Mouse (Mus musculus) urinary bladder, adult 2 months (tissue): ENCODE measurements around the gene 4930568D16Rik. TPM values are rescaled to one million over a fixed set of nuclear protein-coding genes. Genes with fewer than 3 reads are reported as not detected.

Source experiments
- DNase-seq: peaks from one replicate; pipeline ENCODE4 v3.0.0; 2022; ENCODE audit warnings: low spot score
- polyA plus RNA-seq: library from polyadenylated mRNA; depleted of rRNA; stranded (reverse); fragments of >200 nt; gene quantifications from 2 replicates; pipeline ENCODE4 v1.2.3, GENCODE M21; 2012

The 4930568D16Rik gene
- polyA plus RNA-seq, 1 experiment = not detected

DNA sequence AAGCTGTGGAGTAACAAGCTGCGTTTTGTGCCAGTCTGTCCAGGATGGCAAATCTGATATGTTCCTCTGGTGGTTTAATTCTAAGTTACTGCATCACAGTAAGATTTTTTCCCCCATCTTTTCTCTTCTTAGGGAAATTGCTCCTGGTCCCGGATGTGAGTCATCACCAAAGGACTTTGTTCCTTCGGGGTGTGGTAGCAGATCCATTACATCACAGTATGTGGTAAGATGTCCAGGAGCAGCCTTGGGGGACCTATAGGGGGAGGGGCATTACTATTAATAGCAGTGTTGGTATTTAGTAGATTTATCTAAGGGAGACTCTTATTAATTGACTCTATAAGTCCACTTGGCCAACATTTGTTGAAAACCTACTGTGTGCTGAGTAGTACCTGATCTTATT is 24.9 kb downstream of the 4930568D16Rik start:
- DNase-seq = no peak

DNA sequence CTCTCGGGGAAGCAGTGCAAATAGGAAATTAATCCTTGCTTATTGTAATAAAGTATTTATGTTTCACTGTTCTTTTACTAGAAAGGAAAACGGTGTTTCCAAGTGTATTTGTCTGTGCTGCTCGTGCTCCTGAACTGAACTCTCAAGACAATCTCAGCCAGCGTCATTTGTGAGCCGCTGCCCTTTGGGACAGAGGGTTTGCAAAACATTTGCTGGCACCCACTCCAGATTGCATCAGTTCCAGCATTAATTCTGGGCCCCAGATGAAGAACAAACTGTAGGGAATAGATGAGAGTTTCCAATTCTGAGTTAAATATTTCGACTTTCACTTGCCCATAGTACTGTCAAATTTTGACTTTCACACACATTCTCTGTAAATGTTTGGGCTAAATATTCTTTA is 28.8 kb downstream of the 4930568D16Rik start:
- no peak for DNase-seq

DNA sequence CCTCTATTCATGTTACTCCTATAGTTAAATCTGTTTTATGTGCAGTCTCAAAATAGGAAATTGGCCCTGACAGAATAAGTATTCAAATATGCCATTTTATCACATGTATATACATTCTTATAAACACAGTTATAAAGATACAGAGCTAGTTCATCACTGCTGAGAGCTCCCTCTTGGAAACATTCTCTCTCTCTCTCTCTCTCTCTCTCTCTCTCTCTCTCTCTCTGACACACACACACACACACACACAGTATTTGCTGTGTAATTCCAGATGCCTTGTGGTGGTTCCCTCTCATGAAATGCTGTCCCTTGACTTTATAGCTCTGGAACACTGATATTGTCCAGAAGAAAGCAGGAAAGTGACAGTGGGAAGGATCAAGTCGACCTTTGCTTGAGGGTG is 29.5 kb downstream of the 4930568D16Rik start:
- DNase-seq = no peak

- no peak for DNase-seq
Measured at GRCm38 (mm10) chr2:35337419-35337818, 30.1 kb downstream of the 4930568D16Rik start.

DNA sequence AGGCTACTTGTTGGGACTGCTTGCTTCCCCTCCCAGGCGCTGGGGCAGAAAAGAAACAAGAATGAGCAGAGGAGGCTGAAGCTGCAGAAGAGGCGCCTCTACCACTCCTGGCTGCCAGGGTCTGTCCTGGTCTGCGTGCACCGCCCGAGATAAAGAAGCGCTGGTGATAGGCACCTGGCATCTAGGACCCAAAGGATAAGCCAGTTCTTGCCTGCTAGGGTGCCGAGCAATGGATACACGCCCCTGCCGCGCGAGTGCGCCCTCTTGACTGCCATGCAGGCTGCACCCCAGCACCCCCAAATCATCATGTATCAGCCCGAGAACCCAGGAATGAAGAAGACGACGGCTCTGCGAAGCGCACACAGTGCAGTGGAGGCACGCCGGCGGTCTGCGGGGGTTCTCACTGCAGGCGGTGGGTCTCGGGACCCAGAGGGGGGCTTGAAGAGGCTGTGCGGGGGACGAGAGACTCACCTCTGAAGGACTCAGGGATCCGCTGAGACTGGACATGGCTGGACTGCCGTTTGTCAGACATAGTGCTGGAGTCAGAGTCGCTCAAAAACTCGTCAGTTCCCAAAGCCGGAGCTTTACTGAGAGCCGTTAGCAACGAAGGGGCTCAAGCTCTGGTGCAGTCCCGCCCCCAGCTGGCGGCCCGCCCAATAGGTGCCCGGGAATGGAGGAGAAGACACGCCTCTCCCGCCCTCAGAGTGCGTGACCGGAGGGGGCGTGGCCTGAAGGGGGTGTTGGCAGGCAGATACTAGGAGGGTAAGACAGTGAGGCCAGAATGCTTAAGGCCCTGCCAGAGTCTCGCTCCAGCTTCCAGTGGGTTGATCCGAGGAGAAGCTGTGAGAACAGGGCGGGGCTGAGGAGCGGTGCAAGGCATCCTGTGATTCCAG is 30.9 kb downstream of the 4930568D16Rik start, which contains the start of gene Stom:
TSS of gene Stom (minus strand) at position 589 of the 893 bp plus-strand sequence.
- DNase-seq = peak; percentile 98

DNA sequence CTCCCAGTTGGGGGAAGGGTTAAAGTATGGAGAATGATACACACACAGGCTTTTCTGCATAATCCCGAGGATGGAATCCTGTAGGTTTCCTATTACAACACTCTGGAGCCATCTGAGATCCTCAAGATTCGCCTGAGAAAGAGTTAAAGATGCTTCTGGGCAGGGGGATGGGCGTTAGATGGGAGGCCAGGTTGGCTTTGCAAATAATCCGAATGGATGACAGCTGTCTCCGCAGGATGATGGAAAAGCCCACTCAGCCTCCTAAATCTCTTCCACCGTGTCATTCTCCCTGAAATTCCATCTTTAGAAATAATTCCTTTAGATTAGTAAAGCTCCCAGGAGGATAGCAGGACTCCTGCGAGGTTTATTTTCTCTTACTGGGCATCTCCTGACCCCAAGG is 31.9 kb downstream of the 4930568D16Rik start:
- DNase-seq = no peak

DNA sequence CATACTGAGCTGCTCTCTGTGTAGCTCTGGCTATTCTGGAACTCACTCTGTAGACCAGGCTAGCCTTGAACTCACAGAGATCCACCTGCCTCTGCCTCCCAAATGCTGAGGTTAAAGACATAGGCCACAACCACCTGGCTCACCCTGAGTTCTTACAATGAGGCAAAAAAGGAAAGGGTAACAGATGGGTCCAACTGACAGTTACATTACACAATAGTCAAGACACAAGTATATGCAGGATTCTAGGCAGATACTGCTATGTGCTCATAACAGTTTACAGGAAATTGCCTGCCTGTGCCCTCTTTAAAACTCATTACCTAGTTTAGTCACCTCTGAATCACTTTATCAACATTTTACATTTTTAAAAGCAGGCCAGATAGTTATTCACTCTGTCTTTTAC is 33.9 kb downstream of the 4930568D16Rik start:
- DNase-seq = no peak

- no peak for DNase-seq
Measured at GRCm38 (mm10) chr2:35331205-35331604, 36.3 kb downstream of the 4930568D16Rik start.

GRCm38 (mm10) chr2:35329061-35329460 is 38.5 kb downstream of the 4930568D16Rik start:
- no peak for DNase-seq

DNA sequence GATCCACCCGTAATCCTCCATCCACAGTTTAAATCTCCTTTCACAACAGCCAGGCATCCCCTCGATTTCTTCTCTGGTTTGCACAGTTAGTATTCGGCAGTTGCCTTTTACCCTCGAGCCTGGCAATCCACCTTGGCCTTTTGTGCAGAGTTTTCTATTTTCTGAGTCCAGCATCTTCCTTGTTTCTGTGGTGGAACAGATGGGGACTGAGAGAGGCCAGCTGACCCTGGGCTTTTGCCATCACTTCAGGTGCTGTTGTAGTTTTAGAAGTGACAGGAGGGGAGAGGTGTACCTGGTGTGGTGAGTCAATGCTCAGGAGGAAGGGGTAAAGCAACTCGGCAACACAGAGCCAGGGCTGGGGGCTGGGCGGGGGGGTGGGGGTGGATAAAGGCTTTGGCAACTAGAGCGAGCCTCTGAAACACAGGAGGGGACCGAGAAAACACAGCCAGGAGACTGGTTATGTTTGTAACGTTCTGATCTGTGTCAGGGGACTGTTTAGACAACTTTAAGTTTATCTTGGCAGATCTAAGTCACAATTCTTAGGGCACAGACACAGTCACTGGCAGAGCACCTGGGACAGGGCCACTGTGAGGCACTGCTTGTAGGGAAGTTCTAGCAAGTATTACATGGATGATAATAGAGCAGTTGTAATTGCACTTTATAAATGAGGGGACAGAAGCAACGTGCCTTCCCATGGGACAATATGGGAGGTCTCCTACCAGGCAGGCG is 39.3 kb downstream of the 4930568D16Rik start:
- no peak for DNase-seq

DNA sequence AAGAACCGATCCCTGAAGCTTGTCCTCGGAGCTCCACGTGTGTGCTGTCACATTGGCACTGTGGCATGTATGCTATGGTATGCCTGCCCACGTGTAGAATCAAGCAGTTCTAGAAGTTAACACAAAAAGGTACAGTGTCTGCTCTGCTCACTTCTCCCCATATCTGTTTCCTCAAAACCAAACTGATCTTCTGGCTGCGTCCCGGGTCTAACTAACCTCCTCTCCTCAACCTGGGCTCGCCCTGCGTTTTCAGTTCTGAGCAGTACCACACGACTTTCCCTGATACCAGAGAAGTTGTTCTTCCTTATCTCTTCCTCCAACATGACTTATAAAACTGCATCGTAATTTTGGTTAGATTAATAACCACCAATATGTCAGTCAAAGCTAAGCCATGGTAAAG is 39.9 kb downstream of the 4930568D16Rik start:
- no peak for DNase-seq

GRCm38 (mm10) chr2:35326931-35327330 is 40.6 kb downstream of the 4930568D16Rik start:
- no peak for DNase-seq

GRCm38 (mm10) chr2:35325930-35326329 is 41.6 kb downstream of the 4930568D16Rik start:
- no peak for DNase-seq

DNA sequence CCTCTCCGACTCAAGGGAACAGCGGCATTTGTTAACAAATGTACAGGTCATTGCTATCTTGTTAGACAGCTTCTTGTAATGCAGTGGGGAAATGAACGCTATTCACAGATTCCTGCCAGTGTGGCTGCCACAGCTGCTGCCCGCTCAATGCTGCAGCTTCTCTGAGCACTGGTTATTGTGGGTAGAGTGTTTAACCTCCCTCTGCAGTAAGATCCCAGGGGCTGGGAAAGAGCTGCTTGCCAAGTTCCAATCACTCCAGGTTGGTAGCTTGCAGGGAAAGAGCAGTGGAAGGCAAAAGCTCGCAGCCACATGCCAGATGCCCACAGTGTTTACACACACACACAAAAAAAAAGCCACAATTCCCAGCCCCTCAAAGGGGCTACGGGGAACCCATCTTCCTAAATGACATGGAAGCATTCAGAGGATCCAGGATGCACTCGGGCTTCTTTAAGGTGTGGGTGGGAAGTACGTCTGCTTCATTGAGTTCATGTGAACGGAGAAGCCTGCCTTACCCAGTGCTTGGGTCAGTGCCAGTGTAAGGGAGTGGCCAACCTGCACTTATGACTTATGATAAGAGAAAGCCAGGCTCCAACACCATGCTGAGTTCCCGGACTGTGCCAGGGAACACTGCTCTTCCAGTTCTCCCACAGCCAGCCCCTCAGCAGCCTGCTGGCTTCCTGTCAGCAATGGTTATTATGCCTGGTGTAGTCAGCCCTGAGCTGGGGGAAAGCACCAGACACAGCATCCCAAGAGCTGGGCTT is 44.9 kb downstream of the 4930568D16Rik start:
- no peak for DNase-seq

- no peak for DNase-seq
Measured at GRCm38 (mm10) chr2:35320399-35320798, 47.1 kb downstream of the 4930568D16Rik start.

GRCm38 (mm10) chr2:35318405-35318804 is 49.1 kb downstream of the 4930568D16Rik start:
- DNase-seq = no peak

DNA sequence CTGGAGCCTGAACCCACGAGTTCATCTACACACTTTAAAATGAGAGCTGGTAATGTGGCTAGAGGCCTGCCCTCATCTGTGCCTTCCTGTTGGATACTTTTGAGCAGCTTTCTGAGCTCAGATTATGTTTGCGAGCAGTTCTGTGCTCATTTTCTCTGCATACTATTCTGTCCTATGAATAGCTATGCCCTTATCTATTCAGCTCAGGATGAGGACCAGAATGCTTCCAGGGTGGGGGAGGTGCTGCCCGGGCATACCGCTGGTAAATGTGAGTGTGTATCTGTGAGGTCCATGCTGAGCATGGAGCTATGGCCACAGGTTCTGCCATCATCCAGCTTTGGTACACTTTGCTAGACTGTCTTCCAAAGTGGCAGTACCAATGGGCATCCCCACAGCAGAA is 49.9 kb downstream of the 4930568D16Rik start:
- DNase-seq = no peak

DNA sequence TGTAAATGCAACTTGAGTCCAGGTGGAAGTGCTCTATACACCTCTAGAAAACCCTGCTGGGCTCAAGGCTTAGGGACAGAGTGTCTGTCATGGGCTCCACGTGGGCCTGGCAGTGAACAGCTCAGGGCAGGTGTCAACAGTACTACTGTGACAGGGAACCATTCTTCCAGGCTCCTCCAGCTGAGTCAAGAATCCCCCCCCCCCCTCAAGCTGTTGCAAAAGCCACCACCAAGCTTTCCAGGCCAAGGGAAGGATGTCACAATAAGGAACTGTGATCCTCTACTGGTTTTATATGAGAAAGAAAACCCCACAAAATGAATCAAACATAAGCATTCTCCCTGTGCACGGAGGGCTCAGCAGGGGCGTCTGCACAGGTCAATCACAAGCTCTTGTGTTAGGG is 53.2 kb downstream of the 4930568D16Rik start:
- no peak for DNase-seq

DNA sequence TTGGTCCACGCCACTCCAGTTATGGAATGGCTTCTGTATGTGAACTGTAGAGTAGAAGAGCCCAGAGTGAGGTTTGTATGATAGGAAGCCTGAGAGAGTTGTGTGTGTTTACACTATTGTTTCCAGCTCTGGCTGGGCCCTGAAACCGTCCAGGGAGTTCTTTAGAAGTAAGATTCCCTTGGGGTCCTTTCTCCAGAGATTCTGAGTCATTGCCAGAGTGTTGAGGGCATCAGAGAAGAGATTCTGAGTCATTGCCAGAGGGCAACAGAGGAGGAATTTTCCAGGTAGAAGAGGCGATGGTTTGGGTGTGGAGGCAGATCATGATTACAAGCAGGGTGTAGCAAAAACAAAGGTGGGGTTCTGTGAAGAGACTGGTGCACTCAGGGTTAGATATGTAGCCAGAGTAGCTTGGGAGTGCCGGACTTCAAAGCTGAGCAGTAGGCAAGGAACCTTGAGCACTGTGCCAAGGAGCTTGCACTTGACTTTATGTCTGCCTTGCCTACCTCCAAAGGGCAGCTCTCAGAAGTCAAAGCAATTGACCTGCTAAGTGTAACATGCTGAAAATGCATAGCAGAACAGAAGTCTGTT is 57.5 kb downstream of the 4930568D16Rik start:
- no peak for DNase-seq

DNA sequence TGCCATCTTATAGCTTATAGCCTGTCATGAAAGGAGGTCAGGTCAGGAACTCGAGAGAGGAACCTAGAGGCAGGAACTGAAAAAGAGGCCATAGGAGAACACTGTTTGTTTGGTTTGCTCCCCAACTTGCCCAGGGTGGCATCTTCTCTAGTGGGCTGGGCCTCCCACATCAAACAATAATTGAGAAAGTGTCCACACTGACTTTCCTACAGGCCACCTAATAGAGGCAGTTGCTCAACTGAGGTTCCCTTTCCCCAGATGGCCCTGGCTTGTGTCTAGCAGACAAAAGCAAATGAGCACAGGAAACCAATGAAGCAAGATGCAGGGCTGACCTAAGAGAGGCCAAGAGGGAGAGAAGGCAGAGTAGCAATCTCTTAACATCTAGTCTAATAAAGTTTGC is 59.4 kb downstream of the 4930568D16Rik start:
- DNase-seq = no peak
